Mouse (Mus musculus): ENCODE data around the gene Id3.

DNA sequence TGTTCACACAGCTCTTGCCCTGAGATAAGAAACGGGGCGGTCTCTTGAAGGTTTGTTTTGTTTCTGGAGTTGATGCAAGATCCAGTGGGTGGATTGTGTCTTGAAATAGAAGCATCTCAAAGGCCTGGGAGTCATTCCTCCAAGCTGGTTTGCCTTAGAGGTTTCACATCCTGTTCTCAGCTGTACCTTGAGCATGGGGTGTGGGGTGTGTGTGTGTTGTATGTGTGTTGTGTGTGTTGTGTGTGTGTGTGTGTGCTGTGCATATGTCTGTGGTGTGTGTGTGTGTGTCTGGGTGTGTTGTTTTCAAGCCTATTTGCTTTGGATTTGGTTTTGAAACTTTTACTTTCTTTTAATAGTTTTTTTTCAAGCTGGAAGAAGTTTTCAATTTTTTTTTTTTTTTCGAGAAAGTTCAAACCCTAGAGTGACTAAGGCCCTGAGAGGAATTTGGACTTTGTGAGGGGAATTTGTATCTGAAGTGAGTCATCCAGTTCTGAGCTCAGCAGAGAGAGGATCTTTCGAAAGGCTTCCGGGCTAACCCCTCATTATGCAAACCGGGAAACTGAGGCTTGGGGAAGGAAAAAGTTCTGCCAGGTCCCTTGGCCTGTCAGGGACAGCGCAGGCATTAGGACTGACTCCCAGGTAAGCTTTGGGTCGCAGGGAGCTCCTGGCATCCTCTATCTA lies 20.0 kb upstream of the Id3 start:
- TF ChIP-seq POLR2A (IDR thresholded peaks at IDR 0.05; ENCODE audit: borderline replicate concordance, low read depth, low read length) (no peak), CTCF (IDR thresholded peaks at IDR 0.05; ENCODE audit: low read depth, low read length) (no peak)
